Mouse (Mus musculus) neural tube, embryonic 15.5 days (tissue): ENCODE results near the gene Trhde. TPM values are rescaled to one million over a fixed set of nuclear protein-coding genes. Genes with fewer than 3 reads are reported as not detected.

ENCODE experiments used
- ATAC-seq: fragments of 200-750 bp; cut with Nextera tagmentation; 2 replicates; pipeline ENCODE4 v1.8.0; 2017; ENCODE audit warnings: mild to moderate bottlenecking, moderate TSS enrichment, moderate library complexity; ENCODE audit not compliant: low FRiP score
- H3K27ac ChIP-seq: fragments of 300-500 bp; sonication (generic); replicated peaks from 2 replicates; pipeline ENCODE4 v1.5.1; 2015; ENCODE audit warnings: mild to moderate bottlenecking, inconsistent platforms
- H3K27me3 ChIP-seq: fragments of 300-500 bp; sonication (generic); replicated peaks from 2 replicates; pipeline ENCODE4 v1.6.1; 2015; ENCODE audit warnings: inconsistent platforms
- H3K36me3 ChIP-seq: fragments of 300-500 bp; sonication (generic); 2 replicates; pipeline ENCODE4 v1.6.1; 2015; ENCODE audit warnings: inconsistent platforms
- H3K4me1 ChIP-seq: fragments of 300-500 bp; sonication (generic); 2 replicates; pipeline ENCODE4 v1.6.1; 2015; ENCODE audit warnings: inconsistent platforms
- H3K4me2 ChIP-seq: fragments of 300-500 bp; sonication (generic); 2 replicates; pipeline ENCODE4 v1.6.1; 2015; ENCODE audit warnings: inconsistent platforms, mild to moderate bottlenecking, moderate library complexity
- H3K4me3 ChIP-seq: fragments of 300-500 bp; sonication (generic); replicated peaks from 2 replicates; pipeline ENCODE4 v1.5.1; 2015; ENCODE audit warnings: mild to moderate bottlenecking, inconsistent platforms
- H3K9ac ChIP-seq: fragments of 300-500 bp; sonication (generic); replicated peaks from 2 replicates; pipeline ENCODE4 v1.6.1; 2015; ENCODE audit warnings: mild to moderate bottlenecking, inconsistent platforms
- H3K9me3 ChIP-seq: fragments of 300-500 bp; sonication (generic); replicated peaks from 2 replicates; pipeline ENCODE4 v1.6.1; 2016; ENCODE audit warnings: inconsistent platforms
- WGBS: fragments of 180-500 bp; shearing (Covaris S2); methylation state at CpG from one replicate; pipeline ENCODE4 v1.1.7; 2015; ENCODE audit warnings: mixed read lengths; 5-methylcytosine and 5-hydroxymethylcytosine counted together
- polyA plus RNA-seq: library from polyadenylated mRNA; unstranded; fragments of >200 nt; fragmentation: Nextera tagmentation; extraction: Ambion mirVana; gene quantifications from 2 replicates; pipeline ENCODE4 v1.2.1, GENCODE M21; 2015

Trhde gene
- polyA plus RNA-seq, 1 experiment from 2014 or later, result 7.6 TPM

DNA sequence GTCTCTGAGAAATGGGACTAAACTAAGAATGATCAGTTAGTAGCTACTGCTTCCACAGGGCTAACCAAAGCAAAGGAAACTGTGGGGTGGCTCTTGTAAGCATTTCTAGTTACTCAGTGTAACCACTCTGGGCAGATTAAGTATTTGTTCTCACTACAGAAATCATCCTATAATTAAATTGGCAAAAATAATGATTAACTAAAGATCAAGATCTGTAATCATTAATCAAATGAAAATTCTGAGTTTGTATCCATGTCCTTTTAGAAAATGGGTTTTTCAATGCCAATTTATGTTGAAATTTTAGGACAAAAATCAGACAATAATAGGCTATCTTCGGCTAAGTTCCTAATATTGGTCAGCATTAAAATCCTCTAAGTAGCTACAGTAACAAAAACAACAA is 4.4 kb downstream of the Trhde start:
- Histone ChIP-seq H3K36me3 (no peaks in the 10 kb centered on the region), H3K4me2 (no peak overlapping the region)
- 81% methylated on average over 1 of the region's 1 CpGs for WGBS

DNA sequence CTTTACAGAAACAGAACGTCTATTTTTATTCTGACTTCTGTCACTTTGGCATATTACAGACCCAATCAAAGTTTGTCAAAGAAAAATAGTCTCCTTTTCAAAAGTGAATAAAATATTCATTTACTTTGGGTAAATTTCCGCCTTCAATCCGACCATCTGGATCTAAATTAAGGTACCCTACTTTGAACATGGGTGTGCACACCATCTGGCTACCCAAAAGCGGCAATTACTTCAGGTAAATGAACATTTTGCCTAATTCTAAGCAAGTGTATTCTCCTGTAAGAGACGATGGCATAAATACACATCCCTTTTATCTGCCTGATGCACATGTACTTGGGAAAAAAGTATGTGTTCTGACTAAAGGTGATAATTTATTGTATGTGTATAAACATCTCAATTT is 5.2 kb downstream of the Trhde start:
- Histone ChIP-seq H3K9me3 (no peaks in the 10 kb centered on the region), H3K4me3 (no peak overlapping the region), H3K4me1 (peaks cover 14% of the 10 kb centered on the region), H3K36me3 (no peaks in the 10 kb centered on the region), H3K27me3 (peaks cover 4% of the 10 kb centered on the region), H3K27ac (no peak overlapping the region), H3K4me2 (no peak overlapping the region), H3K9ac (no peak overlapping the region)
- ATAC-seq, result no peak
- WGBS, result 84% methylated on average over 5 of the region's 5 CpGs

More for the DNA sequence above, 4.4 kb downstream of the Trhde start:
- H3K9me3 ChIP-seq, result no peaks in the 10 kb centered on the region
- H3K27me3 ChIP-seq, result peaks cover 4% of the 10 kb centered on the region
- peaks cover 20% of the 10 kb centered on the region for H3K4me1 ChIP-seq
- H3K9ac ChIP-seq, result no peak overlapping the region
- H3K4me3 ChIP-seq, result no peak overlapping the region
- no peak for ATAC-seq
- no peak overlapping the region for H3K27ac ChIP-seq

DNA sequence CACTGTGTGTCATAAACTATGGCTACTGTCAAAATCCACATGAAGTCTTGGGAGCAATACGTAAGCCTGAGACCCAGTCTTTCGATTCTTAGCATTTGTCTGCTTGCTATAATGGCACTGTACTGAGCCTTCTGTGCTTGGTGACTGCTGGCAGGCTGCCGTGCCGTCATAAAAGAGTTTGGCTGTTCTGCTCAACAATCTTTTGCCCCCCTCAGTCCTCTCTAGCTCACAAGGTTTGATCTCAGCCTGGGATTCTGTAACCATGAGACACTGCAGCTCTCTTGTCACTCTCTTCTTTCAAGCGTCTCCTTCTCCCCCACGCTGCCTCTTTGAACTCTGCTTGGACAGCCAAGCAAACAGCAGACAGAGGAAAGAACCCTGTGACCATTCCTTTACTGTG is 7.9 kb downstream of the Trhde start:
- H3K4me3 ChIP-seq, result no peak overlapping the region
- H3K27me3 ChIP-seq, result no peaks in the 10 kb centered on the region; the same call in 1 of the 2 replicates
- ATAC-seq, result no peak
- H3K9ac ChIP-seq, result no peak overlapping the region
- no peak overlapping the region for H3K4me2 ChIP-seq
- no peaks in the 10 kb centered on the region for H3K36me3 ChIP-seq
- H3K27ac ChIP-seq, result no peak overlapping the region
- no peaks in the 10 kb centered on the region for H3K9me3 ChIP-seq
- 27% methylated on average over 6 of the region's 6 CpGs for WGBS
- no peaks in the 10 kb centered on the region for H3K4me1 ChIP-seq

DNA sequence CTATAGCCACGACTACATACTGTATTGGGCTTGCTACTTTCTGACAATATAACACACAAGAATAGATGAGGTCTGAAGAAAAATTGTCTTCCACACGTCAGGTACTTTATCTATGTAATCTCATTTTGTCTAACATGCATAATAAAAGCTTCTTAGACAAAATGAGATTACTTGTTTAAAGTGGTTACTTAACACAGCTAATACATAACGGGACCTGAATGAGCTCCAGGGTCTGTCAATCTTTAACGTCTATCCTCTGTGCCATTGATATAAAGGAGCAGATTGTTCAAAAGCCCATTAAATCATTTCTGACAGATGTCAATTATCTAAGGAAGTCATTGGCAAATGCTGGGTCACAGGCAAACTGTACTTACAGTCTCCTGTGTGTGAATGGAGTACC is 36.2 kb downstream of the Trhde start:
- Histone ChIP-seq H3K27ac (no peak overlapping the region), H3K4me1 (no peaks in the 10 kb centered on the region), H3K4me2 (no peak overlapping the region), H3K27me3 (no peaks in the 10 kb centered on the region), H3K4me3 (no peak overlapping the region), H3K9me3 (no peaks in the 10 kb centered on the region), H3K9ac (no peak overlapping the region), H3K36me3 (no peaks in the 10 kb centered on the region)
- 82% methylated on average over 4 of the region's 4 CpGs for WGBS
- ATAC-seq, result no peak

DNA sequence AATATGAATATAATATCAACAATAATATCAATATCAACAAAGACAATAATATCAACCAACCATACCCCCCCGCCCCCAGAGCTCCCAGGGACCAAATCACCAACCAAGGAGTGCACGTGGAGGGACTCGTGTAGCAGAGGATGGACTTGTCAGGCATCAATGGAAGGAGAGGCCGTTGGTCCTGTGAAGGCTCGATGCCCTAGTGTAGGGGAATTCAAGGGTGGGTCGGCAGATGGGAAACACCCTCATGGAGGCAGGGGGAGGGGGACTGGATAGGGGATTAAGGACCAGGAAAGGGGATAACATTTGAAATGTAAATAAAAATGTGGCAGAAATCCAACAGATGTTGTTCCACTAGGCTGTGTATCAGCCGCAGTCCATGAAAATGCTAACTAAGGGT is 40.0 kb downstream of the Trhde start:
- H3K4me1 ChIP-seq, result no peaks in the 10 kb centered on the region

DNA sequence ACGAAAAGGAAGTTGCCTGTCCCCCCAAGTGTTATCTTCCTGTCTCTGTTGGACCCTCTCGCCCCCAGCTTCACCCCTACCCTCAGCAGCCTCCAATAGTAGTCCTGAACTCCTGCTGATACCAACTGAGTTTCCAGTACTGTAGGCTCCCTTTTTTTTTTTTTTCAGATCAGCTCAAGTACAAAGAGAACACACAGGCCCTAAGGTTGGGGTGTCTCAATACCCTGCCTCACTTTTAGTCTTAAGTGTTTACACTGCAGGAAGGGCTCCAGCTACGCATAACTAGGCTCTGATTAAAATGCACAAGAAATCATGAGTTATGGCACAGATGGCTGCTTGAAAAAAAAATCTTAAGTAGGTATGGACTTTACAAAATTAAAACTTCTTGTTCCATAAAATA is 42.9 kb downstream of the Trhde start:
- Histone ChIP-seq H3K4me1 (no peaks in the 10 kb centered on the region), H3K36me3 (no peaks in the 10 kb centered on the region), H3K4me2 (no peak overlapping the region), H3K9ac (no peak overlapping the region), H3K27me3 (no peaks in the 10 kb centered on the region), H3K27ac (no peak overlapping the region), H3K4me3 (no peak overlapping the region), H3K9me3 (no peaks in the 10 kb centered on the region)
- 70% methylated on average over 3 of the region's 3 CpGs for WGBS
- no peak for ATAC-seq

More for the DNA sequence above, 40.0 kb downstream of the Trhde start:
- Histone ChIP-seq H3K27ac (no peak overlapping the region), H3K9me3 (no peaks in the 10 kb centered on the region), H3K4me3 (no peak overlapping the region), H3K9ac (no peak overlapping the region), H3K36me3 (no peaks in the 10 kb centered on the region), H3K4me2 (no peak overlapping the region), H3K27me3 (no peaks in the 10 kb centered on the region)
- 87% methylated on average over 7 of the region's 7 CpGs for WGBS
- ATAC-seq, result no peak

DNA sequence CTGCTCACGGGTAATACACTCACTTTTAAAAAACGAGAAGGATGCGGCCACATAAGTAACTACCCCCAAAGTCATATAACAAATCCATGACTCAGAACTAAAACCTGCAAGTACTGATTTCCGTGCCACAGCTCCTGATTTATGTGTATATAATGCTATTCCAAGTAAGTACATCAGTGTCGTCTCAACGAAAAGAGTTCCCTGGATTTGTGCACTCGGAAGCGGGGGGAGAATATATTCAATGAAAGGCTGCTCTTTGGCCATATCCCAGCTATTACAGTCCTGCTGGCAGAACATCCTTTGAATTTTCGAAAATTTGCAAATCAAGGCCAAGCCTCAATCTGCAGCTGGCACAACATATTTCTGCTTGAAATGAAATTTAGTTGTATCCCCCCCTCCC is 43.5 kb downstream of the Trhde start:
- WGBS, result 79% methylated on average over 9 of the region's 9 CpGs
- Histone ChIP-seq H3K9me3 (no peaks in the 10 kb centered on the region), H3K4me3 (no peak overlapping the region), H3K36me3 (no peaks in the 10 kb centered on the region), H3K9ac (no peak overlapping the region), H3K27ac (no peak overlapping the region), H3K4me1 (no peaks in the 10 kb centered on the region), H3K4me2 (no peak overlapping the region), H3K27me3 (no peaks in the 10 kb centered on the region)
- no peak for ATAC-seq

DNA sequence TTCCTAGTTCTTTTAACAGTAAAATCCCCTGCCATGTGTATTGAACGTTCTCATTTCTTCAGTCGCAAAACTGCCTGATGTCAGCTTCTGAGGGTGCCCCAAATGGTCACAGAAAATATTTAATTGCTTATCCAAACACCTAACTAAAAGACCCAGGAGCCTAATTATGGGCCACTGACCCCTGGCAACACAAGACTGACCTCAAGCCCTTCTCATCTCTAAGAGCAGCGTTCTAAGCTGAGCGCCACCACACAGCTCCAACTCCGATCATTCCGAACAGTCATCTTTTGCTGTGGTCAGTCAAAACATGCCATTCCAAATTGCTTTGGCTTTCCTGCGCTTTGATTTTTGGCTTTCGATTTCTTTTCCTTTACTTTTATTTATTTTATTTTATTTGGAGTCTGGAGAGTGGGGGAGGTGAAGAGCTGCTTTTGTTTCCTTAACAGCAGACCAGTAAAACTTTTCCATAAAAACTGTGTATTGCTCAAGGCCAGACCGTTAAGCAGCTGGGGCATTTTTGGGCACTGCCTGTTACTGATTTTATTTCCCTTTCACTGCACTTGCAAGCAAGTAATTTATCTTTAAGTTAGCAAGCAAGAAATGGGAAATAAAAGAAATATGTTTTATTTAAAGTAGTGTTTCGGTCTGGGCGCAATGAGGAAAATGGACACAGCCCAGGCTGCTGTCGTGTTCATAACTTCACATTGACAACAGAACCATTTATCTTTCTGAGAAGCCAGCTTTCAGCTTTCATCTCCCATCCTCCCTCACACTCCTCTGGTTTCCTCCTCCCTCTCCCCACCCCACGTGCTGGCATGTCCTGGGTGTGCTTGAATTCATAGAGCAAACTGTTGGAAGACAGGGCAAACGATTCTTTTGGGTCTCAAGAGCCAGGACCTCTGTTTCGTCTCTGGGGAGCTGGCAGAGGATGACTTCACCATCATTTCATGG is 59.1 kb downstream of the Trhde start:
- ATAC-seq, result no peak
- 69% methylated on average over 15 of the region's 15 CpGs for WGBS
- H3K36me3 ChIP-seq, result no peaks in the 10 kb centered on the region
- H3K4me3 ChIP-seq, result no peak overlapping the region
- no peaks in the 10 kb centered on the region for H3K4me1 ChIP-seq
- no peaks in the 10 kb centered on the region for H3K27me3 ChIP-seq
- no peak overlapping the region for H3K27ac ChIP-seq
- H3K4me2 ChIP-seq, result no peak overlapping the region
- no peak overlapping the region for H3K9ac ChIP-seq
- no peaks in the 10 kb centered on the region for H3K9me3 ChIP-seq

DNA sequence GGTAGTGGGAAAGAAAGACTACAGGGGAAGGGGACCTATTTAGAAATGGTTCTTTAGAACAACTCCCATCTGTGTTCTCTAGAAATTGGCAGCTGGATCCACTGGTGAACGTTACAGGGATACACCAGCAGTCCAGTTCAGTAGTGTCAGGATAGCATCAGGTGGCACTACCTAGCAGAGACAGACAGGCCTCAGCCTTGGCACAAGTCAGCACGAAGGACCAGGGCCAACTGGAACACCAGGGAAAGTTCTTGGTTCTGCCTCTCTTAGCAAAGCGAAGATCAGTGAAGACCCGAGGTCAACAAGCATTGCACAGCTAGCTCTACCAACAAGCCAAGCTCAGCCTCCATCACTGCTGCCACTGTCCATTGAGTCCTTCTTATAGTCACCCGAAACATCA is 62.2 kb downstream of the Trhde start:
- no peak overlapping the region for H3K4me3 ChIP-seq
- H3K4me2 ChIP-seq, result no peak overlapping the region
- no peak for ATAC-seq
- 89% methylated on average over 5 of the region's 5 CpGs for WGBS
- H3K27ac ChIP-seq, result no peak overlapping the region
- H3K9ac ChIP-seq, result no peak overlapping the region
- H3K4me1 ChIP-seq, result no peaks in the 10 kb centered on the region
- no peaks in the 10 kb centered on the region for H3K9me3 ChIP-seq
- H3K27me3 ChIP-seq, result no peaks in the 10 kb centered on the region
- H3K36me3 ChIP-seq, result no peaks in the 10 kb centered on the region

DNA sequence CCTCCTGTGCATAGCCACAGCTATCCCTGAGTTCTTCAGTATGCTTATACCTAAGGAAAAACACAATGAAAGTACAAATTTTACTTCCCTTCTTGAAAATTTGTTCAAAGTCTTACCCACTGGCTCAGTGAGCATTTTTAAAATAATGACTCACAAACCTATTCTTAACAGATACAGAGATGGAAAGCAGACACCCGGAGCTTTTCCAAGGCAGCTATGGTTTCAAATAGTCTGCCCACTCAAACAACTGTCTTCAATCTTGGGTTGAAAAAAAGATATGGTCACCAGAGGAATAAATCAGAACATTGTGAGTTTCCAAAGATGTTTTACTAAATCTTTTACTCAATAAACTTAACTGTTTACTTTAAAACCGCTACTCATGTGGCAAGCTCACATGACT is 64.5 kb downstream of the Trhde start:
- Histone ChIP-seq H3K4me2 (no peak overlapping the region), H3K4me1 (no peaks in the 10 kb centered on the region), H3K27ac (no peak overlapping the region), H3K27me3 (no peaks in the 10 kb centered on the region), H3K36me3 (no peaks in the 10 kb centered on the region), H3K9me3 (no peaks in the 10 kb centered on the region), H3K4me3 (no peak overlapping the region), H3K9ac (no peak overlapping the region)
- no peak for ATAC-seq
- 90% methylated on average over 2 of the region's 2 CpGs for WGBS

DNA sequence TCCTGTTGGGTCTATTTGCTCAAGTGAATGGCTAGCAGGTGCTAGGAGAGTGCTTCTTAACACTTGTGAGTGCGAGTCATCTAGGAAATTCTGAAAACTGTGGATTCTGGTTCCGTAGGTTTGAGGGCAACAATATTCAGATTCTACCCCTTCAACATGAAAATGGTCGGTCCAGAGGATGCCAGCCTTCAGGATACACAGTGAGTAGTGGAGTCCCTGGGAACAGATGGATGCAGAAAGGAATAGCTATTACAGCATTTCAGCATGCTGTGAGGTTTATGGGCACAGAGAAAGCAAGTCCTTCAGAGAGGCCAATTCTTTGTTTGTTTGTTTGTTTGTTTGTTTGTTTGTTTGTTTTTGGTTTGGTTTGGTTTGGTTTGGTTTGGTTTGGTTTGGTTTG is 65.7 kb downstream of the Trhde start:
- H3K36me3 ChIP-seq, result no peaks in the 10 kb centered on the region
- no peak overlapping the region for H3K4me2 ChIP-seq
- no peak overlapping the region for H3K27ac ChIP-seq
- no peak overlapping the region for H3K9ac ChIP-seq
- no peaks in the 10 kb centered on the region for H3K4me1 ChIP-seq
- WGBS, result 90% methylated on average over 3 of the region's 3 CpGs
- H3K4me3 ChIP-seq, result no peak overlapping the region
- no peak for ATAC-seq
- H3K27me3 ChIP-seq, result no peaks in the 10 kb centered on the region
- H3K9me3 ChIP-seq, result no peaks in the 10 kb centered on the region

DNA sequence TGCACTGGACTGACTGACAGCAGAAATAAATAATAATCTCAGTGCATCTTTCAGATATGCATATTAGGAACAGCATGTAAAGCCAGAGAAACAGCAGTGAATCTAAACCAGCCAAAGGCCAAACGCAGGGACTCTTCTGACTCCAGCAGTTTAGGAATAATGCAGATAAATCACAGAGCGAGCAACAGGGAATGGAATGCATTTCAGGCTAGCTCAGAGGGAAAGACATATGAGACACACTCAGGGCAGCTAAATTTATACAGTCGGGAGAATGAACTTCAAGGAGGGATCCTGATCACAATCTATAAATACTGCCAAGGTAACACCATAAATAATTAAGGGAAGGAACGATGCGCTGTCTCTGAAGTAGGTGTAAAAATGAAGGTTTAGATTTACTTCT is 66.4 kb downstream of the Trhde start:
- no peak overlapping the region for H3K27ac ChIP-seq
- H3K4me1 ChIP-seq, result no peaks in the 10 kb centered on the region
- H3K27me3 ChIP-seq, result no peaks in the 10 kb centered on the region
- no peak overlapping the region for H3K9ac ChIP-seq
- 58% methylated on average over 5 of the region's 5 CpGs for WGBS
- no peaks in the 10 kb centered on the region for H3K9me3 ChIP-seq
- H3K4me3 ChIP-seq, result no peak overlapping the region
- no peak for ATAC-seq
- H3K36me3 ChIP-seq, result no peaks in the 10 kb centered on the region
- H3K4me2 ChIP-seq, result no peak overlapping the region
